Mouse (Mus musculus) stomach, embryonic 16.5 days (tissue): ENCODE results near the gene Shisa3. TPM values are rescaled to one million over a fixed set of nuclear protein-coding genes. Genes with fewer than 3 reads are reported as not detected.

ENCODE experiments used
- ATAC-seq: fragments of 200-750 bp; cut with Nextera tagmentation; 2 replicates; pipeline ENCODE4 v1.8.0; 2017; ENCODE audit warnings: moderate number of reproducible peaks, moderate TSS enrichment; ENCODE audit not compliant: insufficient read depth, low FRiP score
- H3K27ac ChIP-seq: fragments of 300-500 bp; sonication (generic); 2 replicates; pipeline ENCODE4 v1.5.1; 2014; ENCODE audit warnings: low read length
- H3K27me3 ChIP-seq: fragments of 300-500 bp; sonication (generic); 2 replicates; pipeline ENCODE4 v1.6.1; 2014; ENCODE audit warnings: low read length, control low read depth, mixed read lengths; ENCODE audit not compliant: control insufficient read depth, insufficient read depth
- H3K36me3 ChIP-seq: fragments of 300-500 bp; sonication (generic); 2 replicates; pipeline ENCODE4 v1.6.1; 2014; ENCODE audit warnings: low read length; ENCODE audit not compliant: control insufficient read depth, insufficient read depth
- H3K4me1 ChIP-seq: fragments of 300-500 bp; sonication (generic); 2 replicates; pipeline ENCODE4 v1.6.1; 2014; ENCODE audit warnings: low read length, control low read depth, mixed read lengths; ENCODE audit not compliant: control insufficient read depth, insufficient read depth
- H3K4me2 ChIP-seq: fragments of 300-500 bp; sonication (generic); 2 replicates; pipeline ENCODE4 v1.6.1; 2014; ENCODE audit warnings: low read depth, low read length, mixed read lengths
- H3K4me3 ChIP-seq: fragments of 300-500 bp; sonication (generic); replicated peaks from 2 replicates; pipeline ENCODE4 v1.5.1; 2014; ENCODE audit warnings: mild to moderate bottlenecking, low read length
- H3K9ac ChIP-seq: fragments of 300-500 bp; sonication (generic); 2 replicates; pipeline ENCODE4 v1.6.1; 2014; ENCODE audit warnings: low read length
- H3K9me3 ChIP-seq: fragments of 300-500 bp; sonication (generic); replicated peaks from 2 replicates; pipeline ENCODE4 v1.6.1; 2016; ENCODE audit warnings: low read length, control low read depth; ENCODE audit not compliant: control insufficient read depth
- WGBS: fragments of 180-500 bp; shearing (Covaris S2); extraction: QIAGEN DNeasy Blood & Tissue Kit; methylation state at CpG from one replicate; pipeline ENCODE4 v1.1.7; 2014; 5-methylcytosine and 5-hydroxymethylcytosine counted together
- polyA plus RNA-seq: library from polyadenylated mRNA; unstranded; fragments of >200 nt; fragmentation: Nextera tagmentation; extraction: Ambion mirVana; gene quantifications from 2 replicates; pipeline ENCODE4 v1.2.1, GENCODE M21; 2015

The Shisa3 gene
- polyA plus RNA-seq, 1 experiment from 2014 or later, result 29.3 TPM

DNA sequence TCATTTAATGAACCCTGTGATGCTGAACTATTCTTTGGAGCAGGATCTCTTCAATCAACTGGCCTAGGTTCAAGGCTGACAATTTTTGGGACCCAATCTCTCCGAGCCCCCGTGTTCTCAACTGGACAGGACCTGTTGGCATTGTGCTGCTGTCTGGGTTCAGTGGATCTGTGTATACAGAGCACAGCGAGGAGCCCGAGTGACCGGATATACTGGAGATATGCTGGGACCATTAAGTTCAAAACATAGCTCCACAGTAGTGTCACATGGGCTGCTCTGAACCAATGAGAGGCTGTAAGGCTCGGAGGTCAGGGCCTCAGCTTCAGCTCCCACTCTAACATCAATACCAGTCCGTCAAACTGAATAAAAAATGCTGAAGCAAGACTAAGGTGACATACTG, 21.8 kb downstream of the Shisa3 start:
- ATAC-seq, result no peak
- Histone ChIP-seq H3K4me1 (peaks cover 18% of the 10 kb centered on the region), H3K9ac (no peak overlapping the region), H3K4me2 (no peak overlapping the region), H3K27me3 (no peaks in the 10 kb centered on the region), H3K27ac (peak overlapping the region; percentile 78), H3K4me3 (no peak overlapping the region), H3K9me3 (no peaks in the 10 kb centered on the region), H3K36me3 (no peaks in the 10 kb centered on the region)
- 60% methylated on average over 7 of the region's 7 CpGs for WGBS

DNA sequence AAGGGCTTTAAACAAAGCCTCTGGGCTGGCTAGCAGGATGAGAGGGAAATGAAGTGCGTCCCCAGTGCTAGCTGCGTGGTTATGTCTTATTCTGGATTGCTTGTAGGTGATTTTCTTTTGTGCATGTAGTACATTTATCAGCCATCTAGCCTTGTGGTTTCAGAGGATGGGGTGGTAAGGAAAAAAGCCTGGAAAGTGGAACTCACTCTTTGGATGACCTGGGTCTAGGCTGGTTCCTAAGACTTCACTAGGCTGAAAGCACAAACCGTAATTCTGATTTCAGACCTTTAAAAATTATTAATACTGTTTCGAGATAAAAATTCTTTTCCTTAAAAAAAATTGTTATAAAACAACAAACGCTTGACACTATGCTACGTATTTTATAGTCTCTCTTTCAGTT, 22.2 kb downstream of the Shisa3 start:
- H3K27ac ChIP-seq, result no peak overlapping the region
- peaks cover 18% of the 10 kb centered on the region for H3K4me1 ChIP-seq
- no peaks in the 10 kb centered on the region for H3K9me3 ChIP-seq
- no peaks in the 10 kb centered on the region for H3K27me3 ChIP-seq
- 82% methylated on average over 6 of the region's 6 CpGs for WGBS
- H3K36me3 ChIP-seq, result no peaks in the 10 kb centered on the region
- H3K4me3 ChIP-seq, result no peak overlapping the region
- no peak overlapping the region for H3K4me2 ChIP-seq
- ATAC-seq, result no peak
- H3K9ac ChIP-seq, result no peak overlapping the region

DNA sequence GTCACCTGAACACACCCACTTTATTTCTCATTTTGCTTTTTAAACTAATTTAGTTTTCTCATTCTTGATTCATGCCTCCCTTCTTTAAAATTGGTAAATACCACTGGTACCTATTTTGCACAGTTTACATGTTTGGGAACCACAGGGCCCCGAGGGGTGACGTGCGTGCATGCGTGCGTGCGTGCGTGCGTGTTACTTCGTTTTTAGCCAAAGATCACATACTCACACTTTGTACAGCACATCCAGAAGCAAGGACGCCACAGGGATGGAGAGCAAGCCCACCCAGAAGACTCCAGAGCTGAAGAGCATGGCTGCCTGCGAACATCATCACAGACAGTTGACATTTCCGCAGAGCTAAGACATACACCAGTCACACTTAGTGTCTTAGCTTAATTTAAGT, 23.6 kb downstream of the Shisa3 start:
- no peak overlapping the region for H3K4me3 ChIP-seq
- 94% methylated on average over 12 of the region's 12 CpGs for whole genome bisulfite sequencing
- H3K9me3 ChIP-seq, result no peaks in the 10 kb centered on the region
- no peak overlapping the region for H3K9ac ChIP-seq
- no peak overlapping the region for H3K27ac ChIP-seq
- H3K27me3 ChIP-seq, result no peaks in the 10 kb centered on the region
- H3K4me1 ChIP-seq, result peaks cover 18% of the 10 kb centered on the region
- no peak for ATAC-seq
- H3K4me2 ChIP-seq, result no peak overlapping the region
- H3K36me3 ChIP-seq, result no peaks in the 10 kb centered on the region

DNA sequence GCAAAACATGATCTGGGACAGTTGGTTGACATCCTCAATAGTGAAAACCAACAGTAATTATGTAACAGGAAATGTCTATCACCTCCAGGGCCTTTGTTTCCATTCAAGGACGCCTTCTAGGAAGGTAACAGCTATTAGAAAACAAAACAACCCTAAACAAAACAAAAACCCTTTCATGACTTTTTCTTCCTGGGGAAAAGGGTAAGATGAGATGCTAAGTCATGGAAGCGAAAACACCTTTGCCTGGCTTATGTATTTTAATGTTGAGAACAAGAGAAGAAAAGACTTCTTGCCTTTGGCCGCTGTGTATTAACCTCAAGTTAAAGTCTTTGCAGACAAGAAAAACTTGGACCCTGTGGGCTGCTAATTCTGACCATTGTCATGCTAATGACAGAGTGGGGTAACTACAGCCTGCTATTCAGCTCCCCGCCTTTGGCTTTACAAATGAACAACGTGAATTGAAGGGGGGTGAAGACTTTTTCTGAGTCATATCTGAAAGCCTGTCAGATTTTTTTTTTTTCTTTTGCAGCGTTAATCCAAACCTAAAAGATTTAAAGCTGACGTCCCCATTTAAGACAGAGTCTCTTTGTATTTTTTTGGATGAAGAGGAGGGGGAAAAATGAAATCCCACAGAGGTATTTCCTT, 25.6 kb downstream of the Shisa3 start:
- H3K27me3 ChIP-seq, result no peaks in the 10 kb centered on the region
- H3K4me2 ChIP-seq, result peak overlapping the region; percentile 20
- H3K4me3 ChIP-seq, result no peak overlapping the region
- H3K4me1 ChIP-seq, result peaks cover 18% of the 10 kb centered on the region
- no peak for ATAC-seq
- 38% methylated on average over 7 of the region's 7 CpGs for WGBS
- no peaks in the 10 kb centered on the region for H3K36me3 ChIP-seq
- H3K9ac ChIP-seq, result no peak overlapping the region
- H3K27ac ChIP-seq, result peak overlapping the region; percentile 36; the same call in 1 of the 2 replicates
- H3K9me3 ChIP-seq, result no peaks in the 10 kb centered on the region

DNA sequence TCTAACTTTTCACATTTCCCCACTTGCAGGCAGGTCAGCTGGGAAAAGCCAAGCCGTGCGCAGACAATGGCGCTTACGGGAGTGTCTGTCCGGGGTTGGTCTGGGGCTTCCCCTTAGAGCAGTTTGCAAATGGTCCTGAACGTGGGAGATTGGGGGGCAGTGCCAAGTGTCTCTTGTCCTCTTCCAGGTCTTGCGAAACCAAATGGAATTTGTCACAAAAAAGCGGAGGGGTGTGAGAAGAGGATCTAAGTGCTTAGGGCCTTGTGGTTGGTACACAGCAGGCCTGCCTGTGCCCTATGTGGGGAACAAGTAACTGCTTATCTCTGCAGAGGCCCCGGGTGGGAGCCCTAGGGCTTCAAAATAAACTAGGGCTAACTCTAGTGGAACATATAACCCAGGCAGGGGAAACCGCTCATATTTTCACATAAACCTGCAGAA, 26.2 kb downstream of the Shisa3 start:
- Histone ChIP-seq H3K9ac (no peak overlapping the region), H3K4me2 (peak overlapping the region; percentile 20), H3K4me3 (no peak overlapping the region), H3K9me3 (no peaks in the 10 kb centered on the region), H3K4me1 (peaks cover 18% of the 10 kb centered on the region), H3K27me3 (no peaks in the 10 kb centered on the region), H3K36me3 (no peaks in the 10 kb centered on the region), H3K27ac (peak overlapping the region; percentile 36; the same call in 1 of the 2 replicates)
- 32% methylated on average over 10 of the region's 10 CpGs for WGBS
- no peak for ATAC-seq

DNA sequence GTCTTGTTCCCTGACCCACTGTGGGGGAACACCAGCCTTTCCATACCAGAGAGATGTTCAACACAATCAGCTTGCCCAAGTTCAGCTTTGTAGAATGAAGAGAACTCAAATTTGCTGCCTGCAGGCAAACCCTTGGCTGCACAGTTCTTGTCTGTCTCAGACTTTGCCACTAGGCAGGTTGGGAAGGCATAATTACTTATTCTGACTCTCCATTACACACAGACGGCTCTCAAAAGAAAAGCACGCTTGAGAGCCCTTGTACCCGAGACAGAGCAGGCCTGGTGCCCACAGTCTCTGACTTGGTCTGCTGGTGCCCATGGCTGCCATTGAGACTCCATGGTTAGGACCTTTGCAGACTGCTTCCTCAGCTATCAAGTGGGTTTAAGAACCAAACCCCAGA, 26.7 kb downstream of the Shisa3 start:
- ATAC-seq, result no peak
- no peaks in the 10 kb centered on the region for H3K27me3 ChIP-seq
- H3K9ac ChIP-seq, result no peak overlapping the region
- no peaks in the 10 kb centered on the region for H3K36me3 ChIP-seq
- no peak overlapping the region for H3K4me3 ChIP-seq
- H3K4me1 ChIP-seq, result peaks cover 13% of the 10 kb centered on the region
- H3K27ac ChIP-seq, result no peak overlapping the region
- 66% methylated on average over 3 of the region's 3 CpGs for WGBS
- H3K9me3 ChIP-seq, result no peaks in the 10 kb centered on the region
- H3K4me2 ChIP-seq, result no peak overlapping the region

DNA sequence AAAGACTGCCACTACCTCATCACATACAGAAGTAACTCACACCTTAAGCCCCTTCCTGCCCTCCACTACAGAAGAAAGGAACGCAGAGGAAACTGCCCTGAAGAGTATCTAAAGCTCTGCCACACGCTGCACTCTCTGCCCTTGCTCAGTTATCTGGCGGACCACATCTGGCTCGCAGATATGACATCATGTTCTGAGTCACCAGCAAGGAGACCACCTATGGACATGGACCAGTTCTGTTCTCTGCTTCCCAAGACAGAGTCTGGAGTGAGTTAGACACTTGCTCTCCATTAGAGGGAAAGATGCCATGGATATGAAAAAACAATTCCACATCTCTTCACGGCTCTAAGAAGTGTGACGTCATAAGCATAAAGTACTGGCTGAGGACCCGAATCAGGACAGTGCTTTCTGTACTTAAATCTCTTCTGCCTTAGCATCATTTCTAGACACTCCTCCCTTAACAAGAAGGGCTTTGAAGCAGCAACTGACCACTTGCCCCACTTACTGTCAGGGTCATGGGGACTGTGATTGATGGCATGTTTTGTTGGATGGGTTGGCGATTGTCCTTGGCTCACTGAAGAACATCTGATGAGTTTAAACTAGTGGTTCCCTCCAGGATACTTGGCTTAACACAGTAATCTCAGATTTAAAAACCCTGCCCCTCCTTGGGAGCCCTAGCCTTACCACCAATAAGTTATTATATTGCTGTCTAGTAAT, 33.1 kb downstream of the Shisa3 start:
- Histone ChIP-seq H3K9ac (no peak overlapping the region), H3K4me2 (no peak overlapping the region), H3K4me3 (no peak overlapping the region), H3K9me3 (no peaks in the 10 kb centered on the region), H3K4me1 (no peaks in the 10 kb centered on the region), H3K27ac (no peak overlapping the region), H3K27me3 (no peaks in the 10 kb centered on the region), H3K36me3 (no peaks in the 10 kb centered on the region)
- 70% methylated on average over 8 of the region's 8 CpGs for WGBS
- ATAC-seq, result no peak

DNA sequence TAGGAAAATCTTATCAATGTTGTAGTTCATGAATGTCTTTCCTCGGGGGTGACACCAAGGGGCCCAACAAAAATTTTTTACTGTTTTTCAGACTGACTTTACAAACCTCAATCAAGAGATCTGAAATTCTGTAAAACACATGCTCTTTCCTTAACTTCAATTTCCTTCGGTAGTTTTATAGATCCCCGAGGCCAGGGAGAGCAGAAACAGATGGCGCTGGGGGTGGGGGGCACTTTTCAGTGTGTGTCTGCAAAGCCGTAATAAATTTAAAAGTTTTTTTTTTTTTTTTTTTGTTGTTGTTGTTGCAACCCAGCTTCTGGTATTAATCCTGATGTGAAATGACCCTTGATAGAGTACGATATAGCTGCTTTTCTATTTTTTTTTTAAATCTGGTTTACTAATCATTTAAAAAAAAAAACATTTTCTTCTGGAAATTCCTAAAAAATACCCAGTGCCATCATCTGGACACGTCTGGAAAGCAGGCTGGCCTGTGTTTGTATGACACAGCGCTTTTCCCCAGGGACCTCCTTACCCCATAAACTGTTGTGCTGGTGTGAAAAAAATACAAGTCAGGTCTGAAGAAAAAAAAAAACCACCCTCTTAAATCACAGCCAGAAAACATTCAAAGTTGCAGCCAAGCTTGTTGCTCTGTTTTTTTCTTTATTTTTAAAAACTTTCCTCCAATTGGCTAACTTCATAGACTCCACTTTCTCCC, 33.9 kb downstream of the Shisa3 start:
- no peaks in the 10 kb centered on the region for H3K9me3 ChIP-seq
- 65% methylated on average over 8 of the region's 8 CpGs for WGBS

More for the DNA sequence above, 33.9 kb downstream of the Shisa3 start:
- H3K4me2 ChIP-seq, result no peak overlapping the region
- no peaks in the 10 kb centered on the region for H3K36me3 ChIP-seq
- H3K27me3 ChIP-seq, result no peaks in the 10 kb centered on the region
- no peak overlapping the region for H3K9ac ChIP-seq
- no peak for ATAC-seq
- no peak overlapping the region for H3K4me3 ChIP-seq
- H3K4me1 ChIP-seq, result no peaks in the 10 kb centered on the region
- H3K27ac ChIP-seq, result no peak overlapping the region
